Mouse (Mus musculus) layer of hippocampus, postnatal 25 days (tissue): ENCODE data around the gene Rwdd2a. TPM values are rescaled to one million over a fixed set of nuclear protein-coding genes. Genes with fewer than 3 reads are reported as not detected.
"Not testable (repeated sequence)": the region's sequence is repeated elsewhere in the genome, so short reads cannot be mapped to it uniquely, and the experiment has no call there.

Experiments used
- DNase-seq, 2 experiments: peaks; one replicate each; pipeline ENCODE4 v3.0.0; 2022; ENCODE audit warnings: mixed read lengths in 2 of 2, low spot score in 1 of 2; ENCODE audit errors: extremely low spot score in 1 of 2
- total RNA-seq, 2 experiments: library from RNA; stranded (reverse); gene quantifications; 2 replicates each; pipeline ENCODE4 v1.2.3; 2021

Rwdd2a gene
- total RNA-seq, 2 experiments from 2014 or later = 26.0 to 30.7 TPM

- no peak for DNase-seq
Observed at GRCm38 (mm10) chr9:86587019-86587795, 15.4 kb downstream of the Rwdd2a start.

GRCm38 (mm10) chr9:86592676-86593668 lies 21.2 kb downstream of the Rwdd2a start:
- DNase-seq = no peak

- DNase-seq = not testable (repeated sequence)
Observed at GRCm38 (mm10) chr9:86594357-86594767, 22.6 kb downstream of the Rwdd2a start.

GRCm38 (mm10) chr9:86596983-86597382 lies 25.2 kb downstream of the Rwdd2a start:
- not testable (repeated sequence) for DNase-seq

- no peak for DNase-seq
Observed at GRCm38 (mm10) chr9:86599723-86600303, 28.0 kb downstream of the Rwdd2a start.

- DNase-seq = no peak
Observed at GRCm38 (mm10) chr9:86605776-86606175, 34.0 kb downstream of the Rwdd2a start.

GRCm38 (mm10) chr9:86612091-86612490 lies 40.3 kb downstream of the Rwdd2a start:
- DNase-seq = no peak

- DNase-seq = no peak
Observed at GRCm38 (mm10) chr9:86615765-86616164, 44.0 kb downstream of the Rwdd2a start.

- DNase-seq = no peak
Observed at GRCm38 (mm10) chr9:86617837-86618492, 46.2 kb downstream of the Rwdd2a start.

GRCm38 (mm10) chr9:86619341-86620139 lies 47.7 kb downstream of the Rwdd2a start:
- no peak for DNase-seq

GRCm38 (mm10) chr9:86622062-86622461 lies 50.3 kb downstream of the Rwdd2a start:
- no peak for DNase-seq

- DNase-seq = no peak
Observed at GRCm38 (mm10) chr9:86624039-86624438, 52.2 kb downstream of the Rwdd2a start.

Other genes with a start within 250 kb of the Rwdd2a start
- gene Ube2cbp, start 107.0 kb upstream of the Rwdd2a start, total RNA-seq = 1 to 10 TPM; 3.7 TPM
- gene Dop1a, start 104.8 kb upstream of the Rwdd2a start, total RNA-seq = 10 to 100 TPM; 46.5 to 60.2 TPM
- 10 to 100 TPM; 17.5 to 17.6 TPM for gene Pgm3, start 149 bp upstream of the Rwdd2a start, total RNA-seq
- gene Me1, start 124.0 kb downstream of the Rwdd2a start, total RNA-seq = 10 to 100 TPM; 65.7 to 68.1 TPM
- 1 to 10 TPM; 6.5 to 7.7 TPM for gene Prss35, start 171.7 kb downstream of the Rwdd2a start, total RNA-seq